5 mouse cellular contexts compared by ENCODE assay signal in the genomic region with DNA sequence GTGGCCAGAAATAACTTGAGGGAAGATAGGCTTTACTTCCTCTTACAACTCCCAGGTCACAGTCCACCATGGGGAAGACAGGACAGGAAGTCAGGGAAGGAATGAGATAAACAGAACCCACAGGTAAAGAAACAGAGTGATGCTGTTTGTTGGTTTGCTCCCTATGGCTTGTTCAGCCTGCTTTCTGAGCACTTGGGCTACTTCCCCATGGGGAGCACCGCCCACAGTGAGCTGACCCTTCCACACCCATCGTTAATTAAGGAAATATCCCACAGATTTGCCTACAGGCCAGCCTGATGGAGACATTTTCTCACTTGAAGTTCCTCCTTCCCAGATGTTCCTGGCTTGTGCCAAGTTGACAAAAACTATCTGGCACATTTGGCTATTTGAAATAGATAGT. TPM values are rescaled to one million over a fixed set of nuclear protein-coding genes. Genes with fewer than 3 reads are reported as not detected.
DNase-seq lines count a peak whose midpoint lies in the region; ATAC-seq and TF ChIP-seq lines count a peak whose summit lies in the region.
"Not testable (repeated sequence)": the region's sequence is repeated elsewhere in the genome, so short reads cannot be mapped to it uniquely, and the experiment has no call there.

No protein-coding gene starts in this region.

- H3K4me3 ChIP-seq in G1E (ENCODE audit: low read depth, low read length): not testable (repeated sequence)

- H3K36me3 ChIP-seq in G1E (replicated peaks): not testable (repeated sequence)

- ATAC-seq in G1E (ENCODE audit: extremely low read depth, insufficient number of reproducible peaks, low FRiP score, poor library complexity, severe bottlenecking): 0 out of 2 replicates have a peak, but pooled peaks have one; percentile 22
- ATAC-seq in common myeloid progenitor, adult 5-6 weeks (replicated peaks; ENCODE audit: low read depth, poor library complexity, severe bottlenecking): 0 out of 2 replicates have a peak, but pooled peaks have one; percentile 36
- ATAC-seq in megakaryocyte, adult 5-6 weeks (ENCODE audit: poor library complexity, severe bottlenecking): peak; percentile 83
- peak; percentile 50; the same call in 1 of the 2 replicates for ATAC-seq in monocyte, adult 5-6 weeks (replicated peaks; ENCODE audit: insufficient number of reproducible peaks, low FRiP score, low TSS enrichment, poor library complexity, severe bottlenecking)

- H3K27me3 ChIP-seq in G1E (ENCODE audit: insufficient read depth, low read length): peaks cover 14% of the 10 kb centered on the region

- DNase-seq in G1E (ENCODE audit: low spot score): not testable (repeated sequence)
- DNase-seq in heart, adult 11 months: peak; percentile 43

- not testable (repeated sequence) for H3K9me3 ChIP-seq in G1E (replicated peaks)

- not testable (repeated sequence) for H3K4me1 ChIP-seq in G1E (ENCODE audit: insufficient read depth, low read depth, low read length)

- not testable (repeated sequence) for TF ChIP-seq CTCF in G1E (IDR thresholded peaks at IDR 0.05; ENCODE audit: low read depth, low read length)

RNA-seq across cellular contexts. Expression of gene Ndufb3, which starts 42.7 kb away (rescaled TPM):
- total RNA-seq in G1E (2014; fragmentation: Nextera tagmentation) (34.5 and 57.8 TPM in 2 replicates), G1E (2017) (168 and 172 TPM in 2 replicates)
- polyA plus RNA-seq in G1E (2012): 5.8 and 7.5 TPM in 2 replicates
- total RNA-seq in common myeloid progenitor, adult 5-6 weeks (2017): 84.0 and 90.8 TPM in 2 replicates
- total RNA-seq in megakaryocyte, adult 5-6 weeks (2015): 147 and 149 TPM in 2 replicates
- total RNA-seq in megakaryocyte, adult 5-6 weeks (2017): 84.0 and 115 TPM in 2 replicates
- total RNA-seq in monocyte, adult 5-6 weeks (2017): 33.6 to 51.9 TPM (median 45.8 TPM) in 3 replicates

RNA-seq across cellular contexts. Expression of gene Fam126b, which starts 42.7 kb away (rescaled TPM):
- total RNA-seq in G1E (2014; fragmentation: Nextera tagmentation) (28.3 and 34.5 TPM in 2 replicates), G1E (2017) (32.9 and 35.0 TPM in 2 replicates)
- polyA plus RNA-seq in G1E (2012): 7.1 and 10.3 TPM in 2 replicates
- total RNA-seq in common myeloid progenitor, adult 5-6 weeks (2017): 13.1 and 13.9 TPM in 2 replicates
- total RNA-seq in megakaryocyte, adult 5-6 weeks (2015): 12.5 and 13.0 TPM in 2 replicates
- 14.6 and 23.1 TPM in 2 replicates for total RNA-seq in megakaryocyte, adult 5-6 weeks (2017)
- total RNA-seq in monocyte, adult 5-6 weeks (2017): 11.6 to 17.6 TPM (median 14.9 TPM) in 3 replicates

Comparison
In these comparisons a context has a peak if more than half of its experiments do, and no peak if none do; other contexts are left out.
1. ATAC-seq: peak in every context shown above with its lines; median percentile 83 in megakaryocyte, adult 5-6 weeks; 50 in monocyte, adult 5-6 weeks; 36 in common myeloid progenitor, adult 5-6 weeks; 22 in G1E.